Mouse (Mus musculus): ENCODE results near the gene Abhd6.

Gene Abhd6

GRCm38 (mm10) chr14:8002432-8003092 is at the start of gene Abhd6:
TSS of gene Abhd6 (plus strand) at chr14:8002902.
- DNase-seq (ENCODE audit: low read depth, low spot score) = peak; percentile 91

- no peak for DNase-seq (ENCODE audit: low read depth, low spot score)
These were observed 48.6 kb upstream of the Abhd6 start for GRCm38 (mm10) chr14:7954071-7954471.

GRCm38 (mm10) chr14:7956427-7956826 is 46.3 kb upstream of the Abhd6 start:
- DNase-seq (ENCODE audit: low read depth, low spot score) = no peak

DNA sequence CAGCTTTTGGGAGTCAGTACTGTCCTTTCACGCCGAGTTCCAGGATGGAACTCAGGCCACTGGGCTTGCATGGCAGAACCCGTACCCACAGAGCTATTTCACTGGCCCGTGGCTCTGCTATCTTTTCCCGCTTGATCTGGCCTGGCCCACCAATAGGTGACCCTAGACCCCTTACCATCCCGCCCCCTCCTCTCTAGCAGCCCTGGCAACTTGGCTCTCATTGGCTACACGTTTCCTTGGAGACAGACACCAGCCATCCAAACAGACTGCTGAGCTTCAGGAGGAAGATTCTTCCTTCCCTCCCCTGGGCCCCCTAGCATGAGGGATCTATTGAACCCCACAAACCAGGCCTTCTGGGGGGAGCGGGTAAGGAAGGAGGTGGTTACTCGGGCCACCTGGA is 45.7 kb upstream of the Abhd6 start, which contains the start of gene Gm45521:
TSS of gene Gm45521 (plus strand) at position 240 of the 400 bp plus-strand sequence.
- DNase-seq (ENCODE audit: low read depth, low spot score) = no peak

GRCm38 (mm10) chr14:7960616-7961015 is 42.1 kb upstream of the Abhd6 start:
- DNase-seq (ENCODE audit: low read depth, low spot score) = no peak

GRCm38 (mm10) chr14:7961714-7962113 is 41.0 kb upstream of the Abhd6 start:
- no peak for DNase-seq (ENCODE audit: low read depth, low spot score)

GRCm38 (mm10) chr14:7962626-7963025 is 40.1 kb upstream of the Abhd6 start:
- no peak for DNase-seq (ENCODE audit: low read depth, low spot score)

GRCm38 (mm10) chr14:7963160-7963559 is 39.5 kb upstream of the Abhd6 start:
- no peak for DNase-seq (ENCODE audit: low read depth, low spot score)

DNA sequence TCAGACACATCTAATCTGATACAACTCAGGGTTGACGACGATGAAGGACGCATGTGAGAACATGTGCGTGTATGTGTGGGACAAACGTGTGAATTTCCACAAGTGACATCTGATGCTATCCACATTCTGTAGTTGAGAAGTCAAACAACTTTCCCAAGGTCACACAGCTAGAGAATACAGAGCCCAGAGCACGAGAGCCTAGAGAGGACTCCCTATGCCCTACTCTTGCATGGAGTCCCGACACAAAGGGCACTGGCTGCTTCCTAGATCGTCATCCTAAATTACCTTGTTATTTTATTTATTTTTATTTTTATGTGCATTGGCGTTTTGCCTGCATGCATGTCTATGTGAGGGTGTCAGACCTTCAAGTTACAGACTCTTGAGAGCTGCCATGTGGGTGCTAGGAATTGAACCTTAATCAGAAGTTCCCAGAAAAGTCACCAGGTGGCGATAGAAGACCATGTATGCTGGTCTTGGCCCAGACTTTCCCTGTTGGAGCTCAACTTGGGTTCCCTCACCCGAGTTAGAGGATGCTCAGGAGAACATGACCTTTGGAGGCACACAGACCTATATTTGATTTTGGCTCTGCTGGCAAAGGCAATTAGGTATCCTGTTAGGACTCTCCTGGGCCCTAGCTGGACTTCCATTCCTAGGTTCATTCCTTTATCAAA is 38.3 kb upstream of the Abhd6 start:
- peak; percentile 83 for DNase-seq (ENCODE audit: low read depth, low spot score)

DNA sequence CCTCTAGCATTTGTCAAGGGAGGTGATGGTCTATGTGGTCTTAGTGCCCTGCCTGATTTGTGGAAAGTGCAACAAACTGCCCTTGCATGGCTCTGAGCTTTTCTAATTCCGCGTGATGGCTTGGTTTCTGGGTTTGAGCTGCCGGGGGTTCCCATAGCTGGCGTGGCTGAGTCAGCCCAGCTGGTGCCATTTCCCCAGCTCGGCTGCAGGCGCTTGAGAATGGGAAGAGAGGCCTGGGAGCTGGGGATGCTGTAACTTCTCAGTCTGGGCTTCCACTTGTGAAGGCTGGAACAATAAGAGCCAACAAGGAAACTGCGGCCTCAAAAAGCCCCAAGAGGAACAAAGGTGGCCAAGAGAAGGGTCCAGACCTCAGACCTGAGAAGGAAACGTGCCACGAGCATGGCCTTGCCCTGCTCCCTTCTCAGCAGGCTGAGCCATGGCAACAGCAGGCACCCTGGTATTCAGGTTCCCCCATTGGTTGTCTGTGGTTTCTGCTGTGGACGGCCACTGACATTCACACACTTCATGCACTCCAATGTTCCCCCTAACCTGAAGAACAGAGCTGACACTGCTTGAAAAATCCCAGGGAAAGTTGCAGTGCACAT is 30.7 kb upstream of the Abhd6 start:
- no peak for DNase-seq (ENCODE audit: low read depth, low spot score)

DNA sequence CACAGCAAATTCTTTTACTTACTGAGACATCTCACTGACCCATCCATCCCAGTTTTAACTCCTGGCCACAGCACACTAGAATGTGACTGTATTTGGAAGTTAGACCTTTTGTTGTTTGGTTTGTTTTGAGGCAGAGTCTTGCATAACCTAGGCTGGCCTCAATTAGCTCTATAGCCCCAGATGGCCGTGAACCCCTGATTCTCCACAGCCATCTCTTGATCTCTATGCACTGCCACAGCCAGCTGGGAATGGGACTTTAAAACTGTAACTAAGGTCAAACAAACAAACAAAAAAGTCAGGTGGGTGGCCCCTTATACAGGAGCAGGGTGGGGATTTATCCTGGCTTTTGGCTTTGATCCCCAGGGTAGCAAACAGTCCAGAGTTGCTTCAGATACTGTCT is 28.1 kb upstream of the Abhd6 start:
- no peak for DNase-seq (ENCODE audit: low read depth, low spot score)

- no peak for DNase-seq (ENCODE audit: low read depth, low spot score)
These were observed 27.5 kb upstream of the Abhd6 start for GRCm38 (mm10) chr14:7975177-7975576.

GRCm38 (mm10) chr14:7977471-7977870 is 25.2 kb upstream of the Abhd6 start:
- DNase-seq (ENCODE audit: low read depth, low spot score) = no peak

GRCm38 (mm10) chr14:7978183-7978582 is 24.5 kb upstream of the Abhd6 start:
- no peak for DNase-seq (ENCODE audit: low read depth, low spot score)

DNA sequence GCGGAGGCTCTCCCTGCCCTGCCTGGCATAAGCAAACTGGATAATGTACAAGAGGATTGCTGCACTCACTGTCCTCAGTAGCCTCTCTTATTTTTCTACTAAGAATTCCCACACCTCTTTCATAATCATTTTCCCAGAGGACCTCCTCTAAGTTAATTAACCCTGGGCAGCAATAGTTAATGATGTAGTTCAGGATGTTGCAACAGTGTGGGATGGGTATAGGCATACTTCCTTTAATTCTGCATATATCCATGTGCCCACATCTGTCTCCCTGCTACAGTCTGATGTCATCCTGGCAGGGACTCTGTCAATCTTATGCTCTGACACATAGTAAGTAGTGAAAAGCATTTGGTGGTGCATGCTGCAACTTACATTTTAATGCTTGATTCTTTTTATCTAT is 21.5 kb upstream of the Abhd6 start:
- no peak for DNase-seq (ENCODE audit: low read depth, low spot score)

DNA sequence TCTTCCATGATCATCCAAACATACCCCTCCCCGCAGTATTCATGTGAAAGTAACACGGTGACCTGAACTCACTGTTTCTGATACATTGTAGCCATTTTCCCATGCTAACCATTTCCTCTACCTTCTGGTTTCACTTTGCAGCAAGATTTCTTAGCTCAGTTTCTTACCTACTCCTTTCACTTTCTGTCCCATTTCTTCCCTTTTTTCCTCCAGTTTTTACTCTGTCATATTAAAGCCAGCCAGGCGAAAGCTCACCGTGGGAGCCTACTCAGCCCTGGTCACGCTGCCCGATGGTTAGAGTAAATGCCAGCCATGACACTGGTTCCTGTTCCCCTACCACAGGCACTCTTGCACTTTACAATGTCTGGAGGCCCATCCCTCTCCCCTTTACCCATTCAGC is 15.8 kb upstream of the Abhd6 start:
- DNase-seq (ENCODE audit: low read depth, low spot score) = no peak

DNA sequence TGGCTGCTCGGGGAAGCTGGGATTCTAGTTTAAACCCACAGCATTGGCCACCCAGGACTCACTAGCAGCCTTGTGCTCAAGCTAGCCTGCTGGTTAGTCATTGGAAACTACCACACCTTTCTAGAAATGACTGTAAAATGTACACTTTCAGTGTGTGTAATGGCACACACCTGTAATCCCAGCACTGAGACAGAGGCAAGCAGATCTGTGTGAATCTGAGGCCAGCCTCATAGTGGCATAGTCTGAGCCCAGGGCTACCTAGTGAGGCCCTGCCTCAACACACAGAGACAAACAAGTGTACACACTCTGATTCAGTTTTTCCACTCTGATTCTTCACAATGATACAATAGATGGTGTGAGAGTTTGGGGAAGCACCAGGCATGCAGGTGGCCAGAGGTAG is 13.3 kb upstream of the Abhd6 start:
- DNase-seq (ENCODE audit: low read depth, low spot score) = no peak

- no peak for DNase-seq (ENCODE audit: low read depth, low spot score)
These were observed 12.7 kb upstream of the Abhd6 start for GRCm38 (mm10) chr14:7989961-7990360.

DNA sequence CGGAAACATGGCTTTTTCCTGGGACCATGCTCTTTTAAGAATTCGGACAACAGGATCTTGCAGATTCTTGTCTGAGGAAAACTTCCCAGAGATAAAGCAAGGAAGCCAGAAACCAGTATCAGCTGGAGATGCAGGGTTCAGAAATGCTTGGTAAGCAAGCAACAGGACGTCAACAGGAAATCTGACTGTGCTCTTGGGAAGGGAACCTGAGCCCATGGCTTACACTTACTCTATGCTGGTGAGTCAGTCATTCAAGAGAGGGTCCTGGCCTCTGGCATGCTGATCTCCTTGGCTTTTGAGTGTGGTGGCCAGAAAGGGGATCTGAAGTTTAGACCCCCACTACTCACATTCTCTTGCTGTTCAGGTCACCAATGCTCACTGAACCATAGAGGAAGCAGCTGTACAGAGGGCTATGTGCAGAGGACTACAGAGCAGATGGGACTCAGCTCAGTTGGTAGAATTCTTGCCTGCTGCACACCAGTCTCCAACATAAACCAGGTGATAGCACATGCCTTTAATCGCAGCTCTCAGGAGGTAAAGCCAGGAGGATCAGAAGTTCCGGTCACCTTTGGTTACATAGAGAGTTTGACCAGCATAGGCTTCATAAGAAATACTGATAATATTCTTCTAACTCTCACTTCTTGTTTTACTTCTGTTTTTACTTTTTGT is 11.5 kb upstream of the Abhd6 start:
- DNase-seq (ENCODE audit: low read depth, low spot score) = no peak

GRCm38 (mm10) chr14:7992158-7992557 is 10.5 kb upstream of the Abhd6 start:
- no peak for DNase-seq (ENCODE audit: low read depth, low spot score)

DNA sequence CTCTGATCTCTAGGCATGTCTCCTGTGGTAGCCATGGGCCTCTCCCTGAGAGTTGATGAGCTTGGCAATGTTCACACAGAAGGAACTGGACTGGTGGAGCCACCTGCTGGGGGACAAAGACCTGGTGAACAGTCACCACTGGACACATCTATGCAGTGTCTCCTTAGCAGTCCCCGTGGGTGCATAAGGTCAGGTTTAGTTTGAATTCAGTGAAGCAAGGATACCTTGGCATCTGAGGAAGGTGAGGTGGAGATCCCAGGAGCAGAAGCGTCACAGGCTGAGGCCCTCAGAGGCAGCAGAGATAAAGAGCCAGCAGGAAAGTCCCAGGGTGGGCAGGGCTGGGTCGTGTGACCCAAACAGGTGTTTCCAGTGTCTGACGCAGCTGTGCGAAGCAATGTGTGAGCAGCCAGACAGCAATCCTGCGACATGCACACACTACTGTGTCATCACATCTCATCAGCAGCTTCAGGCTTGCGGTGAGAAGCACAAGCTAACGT is 8.4 kb upstream of the Abhd6 start, which contains the start of gene Dnase1l3:
TSS of gene Dnase1l3 (minus strand) at position 303 of the 497 bp plus-strand sequence.
- no peak for DNase-seq (ENCODE audit: low read depth, low spot score)

GRCm38 (mm10) chr14:7997255-7997696 is 5.4 kb upstream of the Abhd6 start:
- peak; percentile 87 for DNase-seq (ENCODE audit: low read depth, low spot score)
